Mouse (Mus musculus): ENCODE data around the gene Dock4.

GRCm38 (mm10) chr12:40767258-40767816 lies 321.6 kb downstream of the Dock4 start:
- no peak for TF ChIP-seq ZMIZ1 (IDR thresholded peaks at IDR 0.05; ENCODE audit: low read depth, low read length)
- TF ChIP-seq POLR2A (IDR thresholded peaks at IDR 0.05; ENCODE audit: low read depth, low read length), result no peak
- no peak for TF ChIP-seq MAX (IDR thresholded peaks at IDR 0.05; ENCODE audit: low read length)
- no peak for TF ChIP-seq CTCF (conservative IDR thresholded peaks at IDR 0.05 in 1 of 2, IDR thresholded peaks at IDR 0.05 in 1 of 2; ENCODE audit: low read depth in 2 of 2, low read length in 2 of 2)
- TF ChIP-seq TBP (conservative IDR thresholded peaks at IDR 0.05; ENCODE audit: low read depth, low read length), result no peak

Measured in CH12.LX (cell line).